Mouse (Mus musculus) liver, embryonic 11.5 days (tissue): ENCODE data around the gene P2rx5. TPM values are rescaled to one million over a fixed set of nuclear protein-coding genes. Genes with fewer than 3 reads are reported as not detected.

Source experiments
- ATAC-seq: fragments of 200-750 bp; cut with Nextera tagmentation; replicated peaks from 2 replicates; pipeline ENCODE4 v1.8.0; 2017; ENCODE audit warnings: moderate number of reproducible peaks, mild to moderate bottlenecking, moderate TSS enrichment, moderate library complexity; ENCODE audit not compliant: low FRiP score
- DNase-seq: peaks from one replicate; pipeline ENCODE4 v3.0.0-alpha.2; 2017; ENCODE audit warnings: low spot score
- H3K27ac ChIP-seq: fragments of 300-500 bp; sonication (generic); 2 replicates; pipeline ENCODE4 v1.5.1; 2014; ENCODE audit warnings: mild to moderate bottlenecking, low read depth, low read length, control low read depth
- H3K27me3 ChIP-seq: fragments of 300-500 bp; sonication (generic); replicated peaks from 2 replicates; pipeline ENCODE4 v1.6.1; 2014; ENCODE audit warnings: low read length, mixed read lengths; ENCODE audit not compliant: control insufficient read depth, insufficient read depth
- H3K36me3 ChIP-seq: fragments of 300-500 bp; sonication (generic); 2 replicates; pipeline ENCODE4 v1.6.1; 2014; ENCODE audit warnings: mild to moderate bottlenecking, low read length, moderate library complexity, mixed read lengths; ENCODE audit not compliant: control insufficient read depth, insufficient read depth
- H3K4me1 ChIP-seq: fragments of 300-500 bp; sonication (generic); replicated peaks from 2 replicates; pipeline ENCODE4 v1.6.1; 2014; ENCODE audit warnings: low read length, mixed read lengths; ENCODE audit not compliant: control insufficient read depth, insufficient read depth
- H3K4me2 ChIP-seq: fragments of 300-500 bp; sonication (generic); 2 replicates; pipeline ENCODE4 v1.6.1; 2014; ENCODE audit warnings: mild to moderate bottlenecking, control low read depth, moderate library complexity
- H3K4me3 ChIP-seq: fragments of 300-500 bp; sonication (generic); 2 replicates; pipeline ENCODE4 v1.5.1; 2014; ENCODE audit warnings: low read depth, low read length, control low read depth
- H3K9ac ChIP-seq: fragments of 300-500 bp; sonication (generic); 2 replicates; pipeline ENCODE4 v1.6.1; 2014; ENCODE audit warnings: low read depth, low read length, control low read depth
- H3K9me3 ChIP-seq: fragments of 300-500 bp; sonication (generic); 2 replicates; pipeline ENCODE4 v1.6.1; 2016; ENCODE audit warnings: low read length, inconsistent platforms, mixed read lengths; ENCODE audit not compliant: control insufficient read depth
- WGBS: fragments of 180-500 bp; shearing (Covaris S2); extraction: QIAGEN DNeasy Blood & Tissue Kit; methylation state at CpG from one replicate; pipeline ENCODE4 v1.1.7; 2014; 5-methylcytosine and 5-hydroxymethylcytosine counted together
- polyA plus RNA-seq: library from polyadenylated mRNA; unstranded; fragments of >200 nt; fragmentation: Nextera tagmentation; extraction: Ambion mirVana; gene quantifications from 2 replicates; pipeline ENCODE4 v1.2.1, GENCODE M21; 2014

P2rx5 gene
- polyA plus RNA-seq, 1 experiment from 2014 or later: 0.62 TPM

GRCm38 (mm10) chr11:73220651-73221050 lies 60.4 kb downstream of the P2rx5 start:
- Histone ChIP-seq H3K27ac (no peak overlapping the region), H3K4me2 (no peak overlapping the region), H3K9ac (no peak overlapping the region), H3K36me3 (no peaks in the 10 kb centered on the region), H3K27me3 (no peaks in the 10 kb centered on the region), H3K4me3 (no peak overlapping the region), H3K4me1 (no peaks in the 10 kb centered on the region), H3K9me3 (no peaks in the 10 kb centered on the region)
- no peak for DNase-seq
- 86% methylated on average over 1 of the region's 1 CpGs for WGBS
- ATAC-seq: no peak

Other genes with a start within 250 kb of the P2rx5 start
- gene Atp2a3, start 199.3 kb upstream of the P2rx5 start, polyA plus RNA-seq: 23.5 and 25.9 TPM in 2 replicates
- gene P2rx1, start 161.3 kb upstream of the P2rx5 start, polyA plus RNA-seq: 17.6 and 18.8 TPM in 2 replicates
- 2.6 and 3.0 TPM in 2 replicates for gene Camkk1, start 141.4 kb upstream of the P2rx5 start, polyA plus RNA-seq
- 11.1 and 11.8 TPM in 2 replicates for gene Ncbp3, start 112.6 kb upstream of the P2rx5 start, polyA plus RNA-seq
- 0.43 and 0.60 TPM in 2 replicates for gene Itgae, start 69.8 kb upstream of the P2rx5 start, polyA plus RNA-seq
- 24.2 and 25.1 TPM in 2 replicates for gene Haspin, start 22.1 kb upstream of the P2rx5 start, polyA plus RNA-seq
- gene Emc6, start 16.6 kb downstream of the P2rx5 start, polyA plus RNA-seq: 145 and 148 TPM in 2 replicates
- 81.1 and 85.3 TPM in 2 replicates for gene Tax1bp3, start 16.7 kb downstream of the P2rx5 start, polyA plus RNA-seq
- gene Ctns, start 38.6 kb downstream of the P2rx5 start, polyA plus RNA-seq: 11.7 and 12.3 TPM in 2 replicates
- 2.6 and 2.7 TPM in 2 replicates for gene Shpk, start 39.0 kb downstream of the P2rx5 start, polyA plus RNA-seq
- not detected in 2 replicates for gene Trpv1, start 73.9 kb downstream of the P2rx5 start, polyA plus RNA-seq
- 0.04 TPM in 1 of 2 replicates, not detected in the other for gene Trpv3, start 107.0 kb downstream of the P2rx5 start, polyA plus RNA-seq
- gene Aspa, start 169.2 kb downstream of the P2rx5 start, polyA plus RNA-seq: 0.82 and 2.1 TPM in 2 replicates
- gene Gm49340, start 169.3 kb downstream of the P2rx5 start, polyA plus RNA-seq: not detected in 2 replicates
- 0.32 TPM in 1 of 2 replicates, not detected in the other for gene Spata22, start 169.3 kb downstream of the P2rx5 start, polyA plus RNA-seq
- 0.16 TPM in 1 of 2 replicates, not detected in the other for gene Olfr20, start 190.4 kb downstream of the P2rx5 start, polyA plus RNA-seq
- gene Olfr376, start 210.8 kb downstream of the P2rx5 start, polyA plus RNA-seq: not detected in 2 replicates
- not detected in 2 replicates for gene Olfr1, start 239.2 kb downstream of the P2rx5 start, polyA plus RNA-seq